8 mouse cellular contexts compared by ENCODE assay signal in genomic region chr8:126297284-126297845, GRCm38 (mm10). TPM values are rescaled to one million over a fixed set of nuclear protein-coding genes. Genes with fewer than 3 reads are reported as not detected.
A peak's percentile ranks its signal among the peaks of the same experiment; 100 is the strongest.
DNase-seq lines count a peak whose midpoint lies in the region; ATAC-seq and TF ChIP-seq lines count a peak whose summit lies in the region.

No protein-coding gene starts in this region.

- H3K4me3 ChIP-seq in ES-Bruce4 (ENCODE audit: low read depth, low read length) = no peak overlapping the region
- H3K4me3 ChIP-seq in forebrain, embryonic 13.5 days = no peak overlapping the region
- no peak overlapping the region for H3K4me3 ChIP-seq in midbrain, embryonic 16.5 days (ENCODE audit: low read depth, low read length)

- H3K27ac ChIP-seq in ES-Bruce4 (ENCODE audit: insufficient read depth, low read length) = no peak overlapping the region
- no peak overlapping the region for H3K27ac ChIP-seq in forebrain, embryonic 13.5 days
- H3K27ac ChIP-seq in midbrain, embryonic 16.5 days (ENCODE audit: low read length) = no peak overlapping the region

- DNase-seq in heart, postnatal 36 days = peak; percentile 8 to 13
- DNase-seq in heart, adult 9 months (ENCODE audit: low spot score in 2 of 2) = no peak
- DNase-seq in c-Kit-positive CD71-negative TER-119-negative erythroid progenitor cells, embryonic 14.5 days (ENCODE audit: low read depth) = peak; percentile 24
- peak; percentile 15 to 55 for DNase-seq in layer of hippocampus, postnatal 14 days (ENCODE audit: low spot score in 2 of 2)
- DNase-seq in yolk sac, embryonic 10.5 days (ENCODE audit: low spot score) = peak; percentile 6

- peak; percentile 65 for TF ChIP-seq CTCF in ES-Bruce4 (IDR thresholded peaks at IDR 0.05; ENCODE audit: low read depth, low read length)

- ATAC-seq in forebrain, embryonic 13.5 days = peak; percentile 38; the same call in 1 of the 2 replicates
- 0 out of 2 replicates have a peak, but pooled peaks have one; percentile 7 for ATAC-seq in midbrain, embryonic 16.5 days

- intact Hi-C loops in heart, postnatal 36 days (cut with DNase I) = no loop called here

- H3K4me2 ChIP-seq in forebrain, embryonic 13.5 days = no peak overlapping the region
- no peak overlapping the region for H3K4me2 ChIP-seq in midbrain, embryonic 16.5 days (ENCODE audit: low read length)

- no peaks in the 10 kb centered on the region for H3K4me1 ChIP-seq in ES-Bruce4 (ENCODE audit: control insufficient read depth, insufficient read depth, low read length)
- H3K4me1 ChIP-seq in forebrain, embryonic 13.5 days = peaks cover 4% of the 10 kb centered on the region; the same call in 1 of the 2 replicates
- H3K4me1 ChIP-seq in midbrain, embryonic 16.5 days (ENCODE audit: control insufficient read depth, insufficient read depth, low read length) = peaks cover 3% of the 10 kb centered on the region

- no peak overlapping the region for H3K9ac ChIP-seq in ES-Bruce4 (ENCODE audit: low read depth, poor library complexity, severe bottlenecking)
- H3K9ac ChIP-seq in forebrain, embryonic 13.5 days = no peak overlapping the region
- no peak overlapping the region for H3K9ac ChIP-seq in midbrain, embryonic 16.5 days (ENCODE audit: low read depth, low read length)

- no peak for TF ChIP-seq EP300 in ES-Bruce4 (IDR thresholded peaks at IDR 0.05; ENCODE audit: insufficient read depth, low read depth, low read length)

- H3K27me3 ChIP-seq in ES-Bruce4 (ENCODE audit: control insufficient read depth, insufficient read depth, low read length, poor library complexity, severe bottlenecking) = peaks cover 2% of the 10 kb centered on the region; the same call in 1 of the 2 replicates
- H3K27me3 ChIP-seq in forebrain, embryonic 13.5 days = peaks cover 32% of the 10 kb centered on the region
- peaks cover 4% of the 10 kb centered on the region; the same call in 1 of the 2 replicates for H3K27me3 ChIP-seq in midbrain, embryonic 16.5 days (ENCODE audit: control insufficient read depth, insufficient read depth, low read depth, low read length)

- WGBS in forebrain, embryonic 13.5 days = 54% methylated on average over 1 of the region's 1 CpGs
- 29% methylated on average over 1 of the region's 1 CpGs for WGBS in midbrain, embryonic 16.5 days

- no peaks in the 10 kb centered on the region for H3K36me3 ChIP-seq in ES-Bruce4 (ENCODE audit: control insufficient read depth, insufficient read depth, low read length, poor library complexity, severe bottlenecking)
- H3K36me3 ChIP-seq in forebrain, embryonic 13.5 days (ENCODE audit: poor library complexity, severe bottlenecking) = no peaks in the 10 kb centered on the region
- no peaks in the 10 kb centered on the region for H3K36me3 ChIP-seq in midbrain, embryonic 16.5 days (ENCODE audit: control insufficient read depth, insufficient read depth, low read length)

- no peaks in the 10 kb centered on the region for H3K9me3 ChIP-seq in ES-Bruce4 (replicated peaks; ENCODE audit: control insufficient read depth, insufficient read depth, low read length, poor library complexity, severe bottlenecking)
- H3K9me3 ChIP-seq in forebrain, embryonic 13.5 days (replicated peaks) = no peaks in the 10 kb centered on the region
- H3K9me3 ChIP-seq in midbrain, embryonic 16.5 days (replicated peaks; ENCODE audit: control insufficient read depth, low read length, poor library complexity, severe bottlenecking) = no peaks in the 10 kb centered on the region

- no peak for TF ChIP-seq POLR2A in ES-Bruce4 (IDR thresholded peaks at IDR 0.05; ENCODE audit: insufficient read depth, low read length)

RNA-seq across cellular contexts. Expression of gene Slc35f3, which starts 1.0 kb away (rescaled TPM):
- not detected for total RNA-seq in heart, postnatal 36 days (2021)
- polyA plus RNA-seq in ES-Bruce4 (2011; ENCODE audit: insufficient read depth, insufficient read length, low read depth, missing spikeins) = 0.29 TPM in 1 of 2 replicates, not detected in the other
- 0.18 and 0.26 TPM in 2 replicates for polyA plus RNA-seq in forebrain, embryonic 13.5 days (2015; fragmentation: Nextera tagmentation; extraction: Ambion mirVana)
- total RNA-seq in layer of hippocampus, postnatal 14 days (2021) = 10 to 100 TPM; 34.4 to 38.4 TPM
- 2.0 and 2.5 TPM in 2 replicates for polyA plus RNA-seq in midbrain, embryonic 16.5 days (2015; fragmentation: Nextera tagmentation; extraction: Ambion mirVana)

Comparison
In these comparisons a context has a peak if more than half of its experiments do, and no peak if none do; other contexts are left out.
1. DNase-seq: peak in heart, postnatal 36 days (2 of 2), c-Kit-positive CD71-negative TER-119-negative erythroid progenitor cells, embryonic 14.5 days (single experiment), layer of hippocampus, postnatal 14 days (2 of 2) and yolk sac, embryonic 10.5 days (single experiment); none in heart, adult 9 months (0 of 2).